Mouse (Mus musculus): Measurements from ENCODE around the gene Atxn7l3. TPM values are rescaled to one million over a fixed set of nuclear protein-coding genes. Genes with fewer than 3 reads are reported as not detected.
A peak's percentile ranks its signal among the peaks of the same experiment; 100 is the strongest.

Gene Atxn7l3
- polyA plus RNA-seq, 2 experiments = 3.6 to 11.6 TPM

DNA sequence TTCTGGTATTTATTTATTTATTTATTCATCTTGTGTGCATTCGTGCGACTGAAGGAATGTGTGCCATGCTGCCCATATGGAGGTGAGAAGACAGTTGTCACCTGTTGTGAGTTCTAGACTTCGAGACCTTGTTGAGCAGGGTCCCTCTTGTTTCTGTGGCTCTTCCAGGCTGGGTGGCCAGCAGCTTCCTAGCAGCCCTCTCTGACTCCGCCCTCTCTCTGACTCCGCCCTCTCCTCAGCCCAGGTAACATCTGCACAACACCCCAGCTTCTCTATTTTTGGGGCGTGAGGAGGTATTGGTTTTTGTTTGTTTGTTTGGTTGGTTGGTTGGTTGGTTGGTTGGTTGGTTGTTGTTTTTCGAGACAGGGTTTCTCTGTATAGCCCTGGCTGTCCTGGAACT, 31.4 kb upstream of the Atxn7l3 start:
- DNase-seq (ENCODE audit: low read depth in 3 of 3, low spot score in 3 of 3) = no peak
- Histone ChIP-seq H3K9ac (replicated peaks) (no peak overlapping the region), H3K27me3 (ENCODE audit: control insufficient read depth, insufficient read depth, low read length) (peaks cover 3% of the 10 kb centered on the region; the same call in 1 of the 2 replicates)

DNA sequence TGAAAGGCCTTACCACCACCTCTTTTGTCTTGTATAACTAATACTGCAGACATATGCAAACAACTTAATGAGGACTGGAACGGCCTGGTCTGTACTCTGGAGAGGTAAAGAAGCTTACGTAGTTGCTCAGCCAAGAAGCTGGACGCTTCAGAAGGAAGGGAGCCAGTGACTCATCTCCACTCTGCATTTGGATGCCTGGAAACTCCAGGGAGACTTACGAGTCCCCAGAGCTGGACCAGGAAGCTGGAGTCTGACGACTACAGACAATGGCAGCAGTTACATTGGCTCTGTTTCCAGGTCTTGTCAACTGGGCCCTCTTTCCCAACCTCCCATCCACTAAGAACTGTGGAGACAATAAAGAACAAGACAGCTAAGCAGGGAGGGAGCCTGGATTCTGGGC, 30.8 kb upstream of the Atxn7l3 start:
- Histone ChIP-seq H3K9me3 (ENCODE audit: control insufficient read depth, low read length) (no peaks in the 10 kb centered on the region), H3K36me3 (replicated peaks; ENCODE audit: control insufficient read depth, insufficient read depth, low read depth) (no peaks in the 10 kb centered on the region), H3K9ac (replicated peaks) (no peak overlapping the region), H3K4me1 (replicated peaks; ENCODE audit: control insufficient read depth in 2 of 2, insufficient read depth in 2 of 2, low read length in 1 of 2) (no peaks in the 10 kb centered on the region), H3K4me3 (ENCODE audit: insufficient read depth in 1 of 2, low read depth in 2 of 2, low read length in 2 of 2) (no peak overlapping the region), H3K27me3 (ENCODE audit: control insufficient read depth, insufficient read depth, low read length) (peaks cover 3% of the 10 kb centered on the region; the same call in 1 of the 2 replicates), H3K4me2 (ENCODE audit: low read depth) (no peak overlapping the region), H3K27ac (no peak overlapping the region)
- ATAC-seq (ENCODE audit: insufficient read depth) = no peak
- 39% methylated on average over 5 of the region's 5 CpGs for WGBS (ENCODE audit: insufficient replicate concordance)
- no peak for DNase-seq (ENCODE audit: low read depth in 3 of 3, low spot score in 3 of 3)
- TF ChIP-seq EP300 (IDR thresholded peaks at IDR 0.05; ENCODE audit: low read depth) = no peak

More for the DNA sequence above, 31.4 kb upstream of the Atxn7l3 start:
- TF ChIP-seq EP300 (IDR thresholded peaks at IDR 0.05; ENCODE audit: low read depth) = no peak
- no peak for TF ChIP-seq CTCF (IDR thresholded peaks at IDR 0.05; ENCODE audit: low read depth)
- Histone ChIP-seq H3K4me1 (replicated peaks; ENCODE audit: control insufficient read depth in 2 of 2, insufficient read depth in 2 of 2, low read length in 1 of 2) (no peaks in the 10 kb centered on the region), H3K4me2 (ENCODE audit: low read depth) (no peak overlapping the region), H3K9me3 (ENCODE audit: control insufficient read depth, low read length) (no peaks in the 10 kb centered on the region), H3K36me3 (replicated peaks; ENCODE audit: control insufficient read depth, insufficient read depth, low read depth) (no peaks in the 10 kb centered on the region), H3K27ac (no peak overlapping the region), H3K4me3 (ENCODE audit: insufficient read depth in 1 of 2, low read depth in 2 of 2, low read length in 2 of 2) (no peak overlapping the region)
- no peak for ATAC-seq (ENCODE audit: insufficient read depth)
- WGBS (ENCODE audit: insufficient replicate concordance) = 60% methylated on average over 7 of the region's 7 CpGs

DNA sequence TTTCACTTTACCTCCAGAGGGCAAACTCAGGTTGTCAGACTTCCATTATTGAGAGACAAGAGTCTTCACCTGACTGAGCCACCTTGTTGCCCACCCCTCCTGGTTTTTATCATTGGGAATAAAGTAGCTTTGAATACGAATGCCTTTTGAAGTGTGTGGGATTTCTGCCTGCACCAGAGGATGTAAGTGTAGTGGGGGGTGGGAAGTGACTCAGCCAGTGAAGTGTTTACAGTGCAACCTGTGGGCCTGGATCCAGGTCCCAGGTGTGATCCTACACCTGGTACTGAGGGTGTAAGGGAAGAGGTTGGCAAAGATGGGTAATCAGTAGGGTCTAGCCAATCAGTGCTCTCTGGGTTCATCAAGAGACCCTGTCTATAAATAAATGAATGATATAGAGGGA, 27.1 kb upstream of the Atxn7l3 start:
- Histone ChIP-seq H3K27ac (no peak overlapping the region), H3K36me3 (replicated peaks; ENCODE audit: control insufficient read depth, insufficient read depth, low read depth) (no peaks in the 10 kb centered on the region), H3K4me1 (replicated peaks; ENCODE audit: control insufficient read depth in 2 of 2, insufficient read depth in 2 of 2, low read length in 1 of 2) (peaks cover 0 to 8% of the 10 kb centered on the region in 2 experiments; a peak in 2 of 4 replicates), H3K9ac (replicated peaks) (no peak overlapping the region), H3K4me3 (ENCODE audit: insufficient read depth in 1 of 2, low read depth in 2 of 2, low read length in 2 of 2) (no peak overlapping the region), H3K27me3 (ENCODE audit: control insufficient read depth, insufficient read depth, low read length) (no peaks in the 10 kb centered on the region; the same call in none of the 2 replicates), H3K9me3 (ENCODE audit: control insufficient read depth, low read length) (no peaks in the 10 kb centered on the region), H3K4me2 (ENCODE audit: low read depth) (no peak overlapping the region)
- ATAC-seq (ENCODE audit: insufficient read depth) (no peak), DNase-seq (ENCODE audit: low read depth in 3 of 3, low spot score in 3 of 3) (no peak)
- no peak for TF ChIP-seq EP300 (IDR thresholded peaks at IDR 0.05; ENCODE audit: low read depth)
- no peak for TF ChIP-seq CTCF (IDR thresholded peaks at IDR 0.05; ENCODE audit: low read depth)
- WGBS (ENCODE audit: insufficient replicate concordance) = 67% methylated on average over 1 of the region's 1 CpGs

DNA sequence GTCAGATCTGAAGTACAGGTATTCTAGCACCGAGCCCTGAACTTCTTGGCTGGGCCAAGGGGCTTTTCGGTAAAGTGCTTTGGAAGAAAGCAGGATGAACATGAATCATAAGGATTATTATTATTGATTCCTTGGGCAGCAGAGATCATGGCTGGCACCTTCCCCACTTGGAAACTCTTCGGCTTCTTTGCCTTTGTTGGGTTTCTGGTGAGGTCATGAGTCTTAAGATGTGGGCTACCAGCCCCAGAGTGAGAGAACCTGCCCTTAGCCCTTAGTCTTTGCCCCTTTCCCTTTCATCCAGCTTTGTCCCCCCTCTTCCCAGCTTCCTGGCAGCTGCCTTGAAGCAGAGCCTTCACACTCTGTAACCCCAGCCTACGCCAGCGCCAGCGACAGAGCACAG, 25.5 kb upstream of the Atxn7l3 start:
- H3K4me2 ChIP-seq (ENCODE audit: low read depth) = no peak overlapping the region
- ATAC-seq (ENCODE audit: insufficient read depth) = no peak
- DNase-seq (ENCODE audit: low read depth in 3 of 3, low spot score in 3 of 3) = no peak
- H3K27ac ChIP-seq = no peak overlapping the region
- no peaks in the 10 kb centered on the region for H3K36me3 ChIP-seq (replicated peaks; ENCODE audit: control insufficient read depth, insufficient read depth, low read depth)
- no peak overlapping the region for H3K9ac ChIP-seq (replicated peaks)
- H3K4me3 ChIP-seq (ENCODE audit: insufficient read depth in 1 of 2, low read depth in 2 of 2, low read length in 2 of 2) = no peak overlapping the region
- TF ChIP-seq CTCF (IDR thresholded peaks at IDR 0.05; ENCODE audit: low read depth) = no peak
- TF ChIP-seq EP300 (IDR thresholded peaks at IDR 0.05; ENCODE audit: low read depth) = no peak
- 73% methylated on average over 6 of the region's 6 CpGs for WGBS (ENCODE audit: insufficient replicate concordance)
- H3K4me1 ChIP-seq (replicated peaks; ENCODE audit: control insufficient read depth in 2 of 2, insufficient read depth in 2 of 2, low read length in 1 of 2) = peaks cover 0 to 8% of the 10 kb centered on the region in 2 experiments; a peak in 2 of 4 replicates
- H3K9me3 ChIP-seq (ENCODE audit: control insufficient read depth, low read length) = no peaks in the 10 kb centered on the region
- H3K27me3 ChIP-seq (ENCODE audit: control insufficient read depth, insufficient read depth, low read length) = no peaks in the 10 kb centered on the region; the same call in 1 of the 2 replicates

DNA sequence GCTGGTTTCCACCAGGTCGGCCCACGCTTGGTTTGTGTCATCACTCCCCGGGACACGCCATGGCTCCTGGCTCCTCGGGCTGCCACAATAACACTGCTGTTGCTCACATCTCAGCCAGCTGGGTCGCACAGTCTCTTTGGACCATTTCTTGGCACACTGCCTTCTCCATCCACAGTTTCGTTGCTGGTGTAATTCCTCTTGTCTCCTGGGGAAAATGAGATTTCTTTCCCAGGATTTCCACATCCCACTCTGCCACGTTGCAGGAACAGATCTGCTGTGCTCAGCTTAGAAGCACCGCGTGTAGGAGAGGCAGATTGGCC, 24.2 kb upstream of the Atxn7l3 start:
- 36% methylated on average over 10 of the region's 10 CpGs for WGBS (ENCODE audit: insufficient replicate concordance)
- DNase-seq (ENCODE audit: low read depth in 3 of 3, low spot score in 3 of 3) (no peak), ATAC-seq (ENCODE audit: insufficient read depth) (no peak)
- no peaks in the 10 kb centered on the region; the same call in 1 of the 2 replicates for H3K27me3 ChIP-seq (ENCODE audit: control insufficient read depth, insufficient read depth, low read length)
- no peak for TF ChIP-seq CTCF (IDR thresholded peaks at IDR 0.05; ENCODE audit: low read depth)
- no peak for TF ChIP-seq EP300 (IDR thresholded peaks at IDR 0.05; ENCODE audit: low read depth)
- H3K4me1 ChIP-seq (replicated peaks; ENCODE audit: control insufficient read depth in 2 of 2, insufficient read depth in 2 of 2, low read length in 1 of 2) = peaks cover 4 to 15% of the 10 kb centered on the region in 2 experiments
- H3K9me3 ChIP-seq (ENCODE audit: control insufficient read depth, low read length) = no peaks in the 10 kb centered on the region
- H3K27ac ChIP-seq = no peak overlapping the region
- peak overlapping the region; percentile 100 for H3K9ac ChIP-seq (replicated peaks)
- peak overlapping the region; percentile 95 to 99 for H3K4me3 ChIP-seq (ENCODE audit: insufficient read depth in 1 of 2, low read depth in 2 of 2, low read length in 2 of 2)
- peak overlapping the region; percentile 98 for H3K4me2 ChIP-seq (ENCODE audit: low read depth)
- no peaks in the 10 kb centered on the region; the same call in 1 of the 2 replicates for H3K36me3 ChIP-seq (replicated peaks; ENCODE audit: control insufficient read depth, insufficient read depth, low read depth)

All from liver, embryonic 14.5 days (tissue).